ENCODE assay signal across 9 mouse cellular contexts in the genomic region with DNA sequence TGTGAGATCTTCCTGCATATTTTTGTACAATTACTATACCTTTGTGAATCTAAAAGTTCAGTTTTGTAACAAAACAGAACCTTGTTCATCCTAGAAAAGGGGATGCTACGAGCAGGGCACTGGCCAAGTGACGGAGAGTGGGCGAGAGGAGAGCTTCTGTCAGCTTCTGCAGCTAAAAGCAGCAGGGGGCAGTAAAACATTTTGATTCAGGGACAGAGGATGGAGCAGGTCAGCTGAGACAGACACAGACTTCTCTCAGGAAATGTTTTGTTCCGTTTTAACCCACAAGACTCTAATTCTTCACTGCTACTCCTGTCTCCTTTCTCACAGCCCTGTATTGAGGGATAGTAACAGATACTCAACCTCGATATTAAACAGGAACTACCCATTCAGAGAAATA. TPM values are rescaled to one million over a fixed set of nuclear protein-coding genes. Genes with fewer than 3 reads are reported as not detected.
A peak's percentile ranks its signal among the peaks of the same experiment; 100 is the strongest.
DNase-seq lines count a peak whose midpoint lies in the region; ATAC-seq lines count a peak whose summit lies in the region.
"Had no signal": no experiment of that assay in that cellular context is flagged by ENCODE, and none has a peak within 500 bp of the region (broad histone marks: within the 10 kb centered on the region; RNA-seq: fewer than 3 reads in every experiment).

No protein-coding gene starts in this region.

- no peak overlapping the region for H3K4me2 ChIP-seq in midbrain, embryonic 12.5 days (replicated peaks)

- H3K27ac ChIP-seq in midbrain, embryonic 12.5 days (replicated peaks), result no peak overlapping the region

- ATAC-seq in hematopoietic stem cell, adult 5-6 weeks (replicated peaks in 1 of 2; ENCODE audit: insufficient read depth in 1 of 2, low FRiP score in 2 of 2, low TSS enrichment in 1 of 2, low read depth in 1 of 2, poor library complexity in 2 of 2, severe bottlenecking in 2 of 2), result peak; percentile 92 to 99
- peak; percentile 87 for ATAC-seq in midbrain, embryonic 12.5 days (ENCODE audit: low FRiP score, low read depth)

- H3K36me3 ChIP-seq in midbrain, embryonic 12.5 days, result no peaks in the 10 kb centered on the region

- 0 out of 2 replicates have a peak, but pooled peaks cover 4% of the 10 kb centered on the region for H3K27me3 ChIP-seq in midbrain, embryonic 12.5 days

- intact Hi-C loops in gastrocnemius, postnatal 14 days (cut with DNase I; ENCODE audit: low total_unique reads), result no loop called here

- H3K9me3 ChIP-seq in midbrain, embryonic 12.5 days, result no peaks in the 10 kb centered on the region

- H3K4me3 ChIP-seq in midbrain, embryonic 12.5 days, result no peak overlapping the region

- 27% methylated on average over 5 of the region's 5 CpGs for WGBS in midbrain, embryonic 12.5 days

- no peak overlapping the region for H3K9ac ChIP-seq in midbrain, embryonic 12.5 days (replicated peaks)

- H3K4me1 ChIP-seq in midbrain, embryonic 12.5 days, result no peaks in the 10 kb centered on the region

- peak; percentile 8 for DNase-seq in gastrocnemius, postnatal 14 days
- no peak for DNase-seq in gastrocnemius, adult 18-20 months (ENCODE audit: low spot score)
- peak; percentile 17 to 25 for DNase-seq in right cerebral cortex, adult 2 months (ENCODE audit: low spot score in 2 of 2)
- DNase-seq in right cerebral cortex, postnatal 36 days (ENCODE audit: low spot score in 2 of 2), result no peak
- no peak for DNase-seq in thymus, postnatal 4 days
- no peak for DNase-seq in spleen, postnatal 14 days (ENCODE audit: low spot score in 2 of 2)

RNA-seq across cellular contexts. Expression of gene Slit2, which starts 55.1 kb away (rescaled TPM):
- 1 to 10 TPM; 2.2 to 2.6 TPM for total RNA-seq in gastrocnemius, postnatal 14 days (2021)
- total RNA-seq in gastrocnemius, adult 18-20 months (2021), result under 1 TPM; 0.21 to 0.66 TPM
- total RNA-seq in hematopoietic stem cell, adult 5-6 weeks (2017), result 0.75 and 0.84 TPM in 2 replicates
- polyA plus RNA-seq in midbrain, embryonic 12.5 days (2016; fragmentation: Nextera tagmentation; extraction: Ambion mirVana), result 48.3 and 56.9 TPM in 2 replicates
- total RNA-seq: MEL had no signal

Comparison
In these comparisons a context has a peak if more than half of its experiments do, and no peak if none do; other contexts are left out.
1. DNase-seq: peak in gastrocnemius, postnatal 14 days (single experiment) and right cerebral cortex, adult 2 months (2 of 2); none in gastrocnemius, adult 18-20 months (single experiment), right cerebral cortex, postnatal 36 days (0 of 2), thymus, postnatal 4 days (single experiment) and spleen, postnatal 14 days (0 of 2).